Mouse (Mus musculus) bone marrow, adult 2 months (tissue): Measurements from ENCODE around the gene Ammecr1. TPM values are rescaled to one million over a fixed set of nuclear protein-coding genes. Genes with fewer than 3 reads are reported as not detected.

Experiments used
- H3K27ac ChIP-seq: fragments of 200-500 bp; 2 replicates; pipeline ENCODE4 v1.5.1; 2012; ENCODE audit warnings: low read depth, mild to moderate bottlenecking, control low read depth, inconsistent platforms, low read length; ENCODE audit not compliant: control insufficient read depth, poor library complexity, insufficient read depth
- H3K4me1 ChIP-seq: fragments of 200-500 bp; 2 replicates; pipeline ENCODE4 v1.6.1; 2011; ENCODE audit warnings: low read length; ENCODE audit not compliant: control insufficient read depth, insufficient read depth
- H3K4me3 ChIP-seq: fragments of 200-500 bp; replicated peaks from 2 replicates; pipeline ENCODE3; 2011; ENCODE audit warnings: mild to moderate bottlenecking, low read depth, low read length, control low read depth; ENCODE audit not compliant: control insufficient read depth
- CTCF ChIP-seq: fragments of 200-500 bp; IDR thresholded peaks from 2 replicates; pipeline ENCODE4 v1.5.1; 2011; ENCODE audit warnings: low read length, control low read depth; ENCODE audit not compliant: control insufficient read depth, insufficient read depth
- POLR2A ChIP-seq: fragments of 200-500 bp; IDR thresholded peaks from 2 replicates; pipeline ENCODE4 v1.6.1; 2011; ENCODE audit warnings: low read depth, mild to moderate bottlenecking, control low read depth, low read length, borderline replicate concordance; ENCODE audit not compliant: control insufficient read depth
- WGBS: fragments of 180-500 bp; shearing (Covaris S2); methylation state at CpG from one replicate; pipeline ENCODE4 v1.1.7; 2018; 5-methylcytosine and 5-hydroxymethylcytosine counted together
- polyA plus RNA-seq: library from polyadenylated mRNA; stranded (reverse); fragments of >200 nt; gene quantifications from 2 replicates; pipeline ENCODE4 v1.2.4, GENCODE M21; 2011; ENCODE audit warnings: low replicate concordance; ENCODE audit not compliant: missing spikeins, insufficient read depth, insufficient read length

Ammecr1 gene
- polyA plus RNA-seq, 1 experiment: 6.6 TPM

DNA sequence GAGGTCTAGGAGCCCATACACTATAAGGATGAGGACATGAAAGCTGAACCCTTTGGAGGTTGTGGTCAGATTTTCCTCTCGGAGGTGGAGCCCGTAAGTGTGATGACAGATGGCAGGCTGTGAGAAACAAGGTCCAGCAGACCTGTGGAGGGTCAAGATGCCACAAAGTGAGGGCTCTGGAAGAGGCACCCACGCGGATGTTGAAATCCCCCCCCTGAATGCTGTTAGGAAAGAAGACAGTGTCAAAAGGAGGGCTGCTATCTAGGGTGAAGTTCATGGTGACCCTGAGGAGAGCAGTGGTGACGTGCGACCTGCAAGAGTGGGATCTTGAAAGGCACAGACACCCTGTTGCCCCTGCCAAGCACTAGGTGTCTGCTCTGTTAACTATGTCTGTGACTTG, 145.3 kb downstream of the Ammecr1 start:
- no peaks in the 10 kb centered on the region for H3K4me1 ChIP-seq
- no peak overlapping the region for H3K27ac ChIP-seq
- no peak overlapping the region for H3K4me3 ChIP-seq
- no peak for TF ChIP-seq POLR2A
- TF ChIP-seq CTCF: no peak
- 64% methylated on average over 6 of the region's 6 CpGs for WGBS

DNA sequence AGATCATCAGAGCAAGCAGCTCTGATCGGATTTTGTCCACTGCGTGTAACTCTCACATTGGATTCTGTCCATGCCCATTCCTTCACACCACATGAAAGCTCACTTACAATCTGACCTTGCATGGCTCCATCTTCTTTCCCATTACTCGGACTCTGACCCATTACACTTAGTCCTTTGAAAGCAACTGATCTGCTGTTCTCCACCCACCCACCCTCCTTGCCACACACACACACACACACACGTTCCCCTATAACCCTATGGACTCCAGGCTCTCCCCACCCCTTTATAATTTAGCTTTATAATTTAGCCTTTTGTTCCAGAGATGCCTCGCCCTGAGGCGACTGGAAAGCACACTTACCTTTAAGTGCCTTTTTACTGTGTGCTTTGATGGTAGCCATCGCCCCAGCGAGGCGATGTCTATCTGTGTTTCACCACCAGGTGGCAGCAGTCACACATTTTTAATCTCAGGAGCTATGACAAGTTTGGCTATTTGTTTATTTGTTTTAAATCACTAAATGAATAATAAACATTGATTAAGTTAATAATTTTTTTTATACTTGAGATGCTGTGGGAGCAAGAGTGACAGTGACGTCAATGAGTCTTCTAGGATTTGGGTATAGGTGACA, 148.4 kb downstream of the Ammecr1 start:
- Histone ChIP-seq H3K4me1 (no peaks in the 10 kb centered on the region), H3K4me3 (no peak overlapping the region), H3K27ac (no peak overlapping the region)
- WGBS: 52% methylated on average over 10 of the region's 10 CpGs
- TF ChIP-seq POLR2A: no peak
- peak; percentile 61 for TF ChIP-seq CTCF

GRCm38 (mm10) chrX:142813146-142813545, 153.4 kb downstream of the Ammecr1 start:
- Histone ChIP-seq H3K4me3 (no peak overlapping the region), H3K4me1 (no peaks in the 10 kb centered on the region), H3K27ac (no peak overlapping the region)
- WGBS: 28% methylated on average over 6 of the region's 6 CpGs
- TF ChIP-seq POLR2A: no peak
- peak; percentile 40; the same call in 1 of the 2 replicates for TF ChIP-seq CTCF

GRCm38 (mm10) chrX:142808411-142808810, 158.1 kb downstream of the Ammecr1 start:
- Histone ChIP-seq H3K27ac (no peak overlapping the region), H3K4me1 (no peaks in the 10 kb centered on the region; the same call in 1 of the 2 replicates), H3K4me3 (no peak overlapping the region)
- TF ChIP-seq CTCF (peak; percentile 24; the same call in 1 of the 2 replicates), POLR2A (no peak)
- WGBS: 60% methylated on average over 9 of the region's 9 CpGs

DNA sequence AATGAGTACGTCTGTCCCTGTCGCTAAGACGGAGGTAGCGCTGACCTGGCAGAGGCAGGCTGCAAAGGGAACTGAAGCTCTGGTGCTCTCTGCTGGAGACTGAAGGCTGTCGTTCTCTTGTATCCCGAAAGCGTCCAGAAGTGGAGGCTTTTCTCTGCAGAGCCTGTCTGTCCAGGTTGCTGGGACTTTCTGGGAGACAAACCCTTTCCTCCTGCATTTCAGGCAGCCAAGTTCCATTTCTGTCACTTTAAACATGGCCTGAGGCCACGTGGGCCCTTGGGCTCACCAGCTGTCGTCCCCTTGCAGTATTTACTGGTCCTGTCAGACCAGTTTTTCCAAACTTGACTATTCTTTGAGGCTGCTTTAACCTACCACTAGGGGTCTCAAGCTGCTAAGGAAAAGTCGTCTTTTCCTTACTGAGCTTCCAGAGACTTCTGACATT, 159.9 kb downstream of the Ammecr1 start:
- Histone ChIP-seq H3K27ac (no peak overlapping the region), H3K4me1 (no peaks in the 10 kb centered on the region; the same call in 1 of the 2 replicates), H3K4me3 (no peak overlapping the region)
- WGBS: 70% methylated on average over 10 of the region's 10 CpGs
- TF ChIP-seq POLR2A (no peak), CTCF (no peak)

- Histone ChIP-seq H3K27ac (no peak overlapping the region), H3K4me3 (no peak overlapping the region), H3K4me1 (no peaks in the 10 kb centered on the region; the same call in 1 of the 2 replicates)
- WGBS: 53% methylated on average over 6 of the region's 6 CpGs
- TF ChIP-seq CTCF (no peak), POLR2A (no peak)
Observed at GRCm38 (mm10) chrX:142806126-142806525, 160.4 kb downstream of the Ammecr1 start.

DNA sequence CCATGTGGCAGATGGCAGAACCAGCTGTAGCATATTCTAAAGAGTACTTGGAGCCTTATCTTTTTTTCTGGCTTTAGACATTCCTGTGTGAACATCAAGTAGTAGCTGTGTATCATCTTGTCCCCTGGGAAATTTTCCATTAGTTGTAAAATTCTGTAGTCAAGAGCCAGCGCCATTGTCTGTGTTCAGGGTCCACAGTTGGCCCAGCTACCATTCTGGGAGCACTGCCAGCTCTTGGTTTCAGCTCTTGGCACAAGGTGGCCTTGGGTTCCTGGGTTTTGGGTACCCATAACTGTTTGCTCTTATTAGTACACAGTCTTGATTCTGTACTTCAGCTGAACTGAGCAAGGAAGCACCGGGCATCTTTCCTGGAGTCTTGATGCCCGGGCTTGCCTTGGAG, 161.9 kb downstream of the Ammecr1 start:
- H3K4me1 ChIP-seq: no peaks in the 10 kb centered on the region; the same call in 1 of the 2 replicates
- H3K4me3 ChIP-seq: no peak overlapping the region
- WGBS: 79% methylated on average over 3 of the region's 3 CpGs
- no peak overlapping the region for H3K27ac ChIP-seq
- TF ChIP-seq CTCF: no peak
- TF ChIP-seq POLR2A: no peak

Other genes starting within 250 kb of the Ammecr1 start
- not detected in 2 replicates for gene Rtl9, start 132.9 kb upstream of the Ammecr1 start, polyA plus RNA-seq